Mouse (Mus musculus): ENCODE results near the gene Zmynd8.

- no peak for TF ChIP-seq CTCF (IDR thresholded peaks at IDR 0.05; ENCODE audit: control insufficient read depth, insufficient read depth, insufficient read length)
- no peak for TF ChIP-seq MAX (IDR thresholded peaks at IDR 0.05)
- TF ChIP-seq MYOD1 (IDR thresholded peaks at IDR 0.05; ENCODE audit: control insufficient read depth, insufficient read length, low read depth), result no peak
- no peak for TF ChIP-seq USF1 (IDR thresholded peaks at IDR 0.05; ENCODE audit: low read depth)
Observed at GRCm38 (mm10) chr2:165944576-165945351, 45.9 kb upstream of the Zmynd8 start.
